Mouse (Mus musculus) kidney, embryonic 14.5 days (tissue): Measurements from ENCODE around the gene Gna15. TPM values are rescaled to one million over a fixed set of nuclear protein-coding genes. Genes with fewer than 3 reads are reported as not detected.

ENCODE experiments used
- ATAC-seq: fragments of 200-750 bp; cut with Nextera tagmentation; 2 replicates; pipeline ENCODE4 v1.8.0; 2017; ENCODE audit warnings: moderate number of reproducible peaks, mild to moderate bottlenecking, moderate TSS enrichment, moderate library complexity; ENCODE audit not compliant: low FRiP score, low TSS enrichment
- H3K27ac ChIP-seq: fragments of 300-500 bp; sonication (generic); 2 replicates; pipeline ENCODE4 v1.5.1; 2014; ENCODE audit warnings: low read depth, mild to moderate bottlenecking, low read length, moderate library complexity, mixed read lengths
- H3K27me3 ChIP-seq: fragments of 300-500 bp; sonication (generic); 2 replicates; pipeline ENCODE4 v1.6.1; 2014; ENCODE audit warnings: mild to moderate bottlenecking, low read length; ENCODE audit not compliant: control insufficient read depth, insufficient read depth
- H3K36me3 ChIP-seq: fragments of 300-500 bp; sonication (generic); 2 replicates; pipeline ENCODE4 v1.6.1; 2014; ENCODE audit warnings: low read length, mixed read lengths; ENCODE audit not compliant: control insufficient read depth, insufficient read depth
- H3K4me1 ChIP-seq: fragments of 300-500 bp; sonication (generic); 2 replicates; pipeline ENCODE4 v1.6.1; 2014; ENCODE audit warnings: low read length, mixed read lengths; ENCODE audit not compliant: control insufficient read depth, insufficient read depth
- H3K4me2 ChIP-seq: fragments of 300-500 bp; sonication (generic); replicated peaks from 2 replicates; pipeline ENCODE4 v1.6.1; 2014; ENCODE audit warnings: low read depth, mild to moderate bottlenecking, low read length
- H3K4me3 ChIP-seq: fragments of 300-500 bp; sonication (generic); 2 replicates; pipeline ENCODE4 v1.5.1; 2014; ENCODE audit warnings: mild to moderate bottlenecking, low read length
- H3K9ac ChIP-seq: fragments of 300-500 bp; sonication (generic); 2 replicates; pipeline ENCODE4 v1.6.1; 2014; ENCODE audit warnings: low read depth, mild to moderate bottlenecking, low read length, moderate library complexity
- H3K9me3 ChIP-seq: fragments of 300-500 bp; sonication (generic); 2 replicates; pipeline ENCODE4 v1.6.1; 2016; ENCODE audit warnings: low read length; ENCODE audit not compliant: control insufficient read depth
- WGBS: fragments of 180-500 bp; shearing (Covaris S2); extraction: QIAGEN DNeasy Blood & Tissue Kit; methylation state at CpG from one replicate; pipeline ENCODE4 v1.1.7; 2014; 5-methylcytosine and 5-hydroxymethylcytosine counted together
- polyA plus RNA-seq: library from polyadenylated mRNA; unstranded; fragments of >200 nt; fragmentation: Nextera tagmentation; extraction: Ambion mirVana; gene quantifications from 2 replicates; pipeline ENCODE4 v1.2.1, GENCODE M21; 2014

Gna15 gene
- polyA plus RNA-seq, 1 experiment from 2014 or later: 0.60 TPM

DNA sequence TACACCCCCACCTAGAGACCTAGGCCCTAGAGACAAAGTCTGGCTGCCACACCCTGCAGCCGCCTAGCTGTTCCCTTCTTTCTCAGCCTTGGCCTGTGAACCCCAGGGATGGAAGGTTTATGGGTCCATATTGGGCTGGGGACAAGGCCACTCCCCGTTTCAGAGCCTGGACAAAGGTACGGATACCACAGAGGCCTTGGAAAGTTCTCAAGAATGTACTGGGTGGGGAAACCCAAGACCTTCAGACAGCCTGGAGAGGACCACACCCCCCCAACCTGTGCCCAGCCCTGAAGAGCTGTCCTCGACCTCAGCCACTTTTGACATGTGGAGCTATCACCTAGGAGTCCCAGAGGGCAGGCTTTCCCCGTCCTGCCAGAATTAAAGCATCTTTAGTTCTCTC, 24.9 kb upstream of the Gna15 start:
- Histone ChIP-seq H3K4me2 (no peak overlapping the region), H3K36me3 (no peaks in the 10 kb centered on the region), H3K27me3 (no peaks in the 10 kb centered on the region), H3K4me1 (peaks cover 5% of the 10 kb centered on the region; the same call in 1 of the 2 replicates), H3K27ac (no peak overlapping the region), H3K4me3 (no peak overlapping the region), H3K9ac (no peak overlapping the region), H3K9me3 (no peaks in the 10 kb centered on the region)
- no peak for ATAC-seq
- WGBS: 67% methylated on average over 5 of the region's 5 CpGs

DNA sequence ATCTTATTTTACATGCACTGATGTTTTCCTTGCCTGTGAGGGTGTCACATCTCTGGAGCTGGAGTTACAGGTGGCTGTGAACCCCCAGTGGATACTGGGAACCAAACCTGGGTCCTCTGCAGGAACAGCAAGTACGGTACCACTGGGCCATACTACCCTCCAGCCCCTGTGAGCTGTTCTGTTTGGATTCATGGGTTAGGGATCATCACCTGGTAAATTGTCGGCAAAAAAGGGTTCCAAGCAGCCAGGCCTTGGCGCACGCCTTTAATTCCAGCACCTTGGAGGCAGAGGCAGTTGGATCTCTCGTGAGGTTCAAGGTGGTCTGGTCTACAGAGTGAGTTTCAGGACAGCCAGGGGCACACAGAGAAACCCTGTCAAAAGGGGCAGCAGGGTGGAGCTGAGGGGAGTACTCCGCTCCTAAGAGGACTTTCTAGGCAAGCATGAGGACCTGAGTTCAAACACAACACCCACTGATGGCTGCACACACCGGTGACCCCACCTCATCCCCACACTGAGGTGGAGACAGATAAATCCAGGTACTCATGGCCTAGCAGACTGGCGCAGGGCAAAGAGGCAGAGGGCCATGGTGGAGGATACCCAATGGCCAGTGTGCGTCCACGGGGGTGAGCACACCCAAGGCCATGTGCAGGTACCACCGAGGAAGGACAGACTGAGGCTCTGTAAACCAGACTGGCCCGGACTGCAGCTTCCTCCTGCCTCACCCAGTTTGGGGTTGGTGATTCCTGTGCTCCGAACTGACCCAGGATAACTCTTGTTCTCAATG, 23.0 kb upstream of the Gna15 start:
- Histone ChIP-seq H3K27me3 (no peaks in the 10 kb centered on the region), H3K36me3 (no peaks in the 10 kb centered on the region; the same call in 1 of the 2 replicates), H3K4me3 (no peak overlapping the region), H3K9me3 (no peaks in the 10 kb centered on the region), H3K9ac (no peak overlapping the region), H3K4me1 (peaks cover 24% of the 10 kb centered on the region), H3K4me2 (no peak overlapping the region), H3K27ac (no peak overlapping the region)
- ATAC-seq: no peak
- 90% methylated on average over 13 of the region's 13 CpGs for WGBS

DNA sequence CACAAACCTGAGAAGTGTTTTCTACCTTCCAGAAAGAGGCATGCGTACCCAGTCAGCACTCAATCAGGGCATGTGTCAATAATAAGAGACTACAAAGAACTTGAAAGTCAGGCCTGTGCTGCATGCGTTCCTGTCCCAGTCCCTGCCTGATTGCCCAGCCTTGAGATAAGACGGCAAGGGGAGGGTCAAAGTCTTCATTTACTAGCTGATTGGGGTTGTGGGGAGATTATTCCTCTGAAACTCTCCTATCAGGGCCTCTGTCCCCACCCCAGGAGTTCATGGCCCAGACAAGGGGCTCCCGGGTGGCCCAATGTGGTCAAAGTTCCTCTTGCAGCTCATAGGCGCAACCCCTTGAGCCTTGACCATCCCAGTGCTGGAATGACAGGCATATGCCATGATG, 22.3 kb upstream of the Gna15 start:
- ATAC-seq: no peak
- no peak overlapping the region for H3K27ac ChIP-seq
- H3K9me3 ChIP-seq: no peaks in the 10 kb centered on the region
- no peaks in the 10 kb centered on the region; the same call in 1 of the 2 replicates for H3K36me3 ChIP-seq
- 0 out of 2 replicates have a peak overlapping the region, but pooled peaks have one; percentile 12 for H3K9ac ChIP-seq
- H3K4me1 ChIP-seq: peaks cover 28% of the 10 kb centered on the region
- no peak overlapping the region for H3K4me2 ChIP-seq
- no peak overlapping the region for H3K4me3 ChIP-seq
- H3K27me3 ChIP-seq: no peaks in the 10 kb centered on the region
- WGBS: 76% methylated on average over 5 of the region's 5 CpGs

DNA sequence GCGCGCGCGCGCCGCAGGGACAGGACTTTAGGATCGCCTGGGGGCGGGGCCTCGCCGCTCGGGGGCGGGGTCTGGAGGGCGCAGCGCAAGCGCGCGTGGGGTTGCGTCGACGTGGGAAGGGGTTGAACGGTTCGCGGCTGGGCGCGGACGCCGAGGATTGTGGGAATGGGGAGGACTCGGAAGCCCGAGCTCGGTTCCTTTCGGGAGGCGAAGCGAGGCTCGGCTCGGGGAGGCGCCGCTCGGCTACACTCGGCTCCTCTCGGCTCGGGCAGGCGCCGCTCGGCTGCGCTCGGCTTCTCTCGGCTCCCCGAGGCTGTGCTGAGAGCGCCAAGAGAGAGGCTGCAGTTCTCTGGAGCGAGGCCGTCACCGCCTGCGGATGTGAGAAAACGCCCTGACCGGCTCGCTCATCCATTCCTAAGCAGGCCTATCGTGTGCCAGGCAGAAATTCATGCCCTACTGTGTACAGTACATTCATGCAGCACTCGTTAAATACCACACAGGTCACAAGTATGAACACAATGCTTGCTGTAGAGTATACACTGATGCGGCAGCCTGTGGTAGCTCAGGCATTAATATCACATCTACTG, 21.2 kb upstream of the Gna15 start, which contains the start of gene Gna11:
Gene Gna11 (minus strand): TSS at position 30 of the 587 bp plus-strand sequence.
- H3K9me3 ChIP-seq: no peaks in the 10 kb centered on the region
- H3K4me1 ChIP-seq: peaks cover 28% of the 10 kb centered on the region
- peak within 1 kb of the TSS; percentile 94 for H3K9ac ChIP-seq
- peak within 1 kb of the TSS; percentile 86 for H3K4me2 ChIP-seq
- H3K4me3 ChIP-seq: peak within 1 kb of the TSS; percentile 98
- WGBS: 2% methylated on average over 37 of the region's 59 CpGs
- H3K36me3 ChIP-seq: no peaks in the 10 kb centered on the region; the same call in 1 of the 2 replicates
- peak; percentile 96 for ATAC-seq
- no peaks in the 10 kb centered on the region for H3K27me3 ChIP-seq
- peak within 1 kb of the TSS; percentile 75; the same call in 1 of the 2 replicates for H3K27ac ChIP-seq

DNA sequence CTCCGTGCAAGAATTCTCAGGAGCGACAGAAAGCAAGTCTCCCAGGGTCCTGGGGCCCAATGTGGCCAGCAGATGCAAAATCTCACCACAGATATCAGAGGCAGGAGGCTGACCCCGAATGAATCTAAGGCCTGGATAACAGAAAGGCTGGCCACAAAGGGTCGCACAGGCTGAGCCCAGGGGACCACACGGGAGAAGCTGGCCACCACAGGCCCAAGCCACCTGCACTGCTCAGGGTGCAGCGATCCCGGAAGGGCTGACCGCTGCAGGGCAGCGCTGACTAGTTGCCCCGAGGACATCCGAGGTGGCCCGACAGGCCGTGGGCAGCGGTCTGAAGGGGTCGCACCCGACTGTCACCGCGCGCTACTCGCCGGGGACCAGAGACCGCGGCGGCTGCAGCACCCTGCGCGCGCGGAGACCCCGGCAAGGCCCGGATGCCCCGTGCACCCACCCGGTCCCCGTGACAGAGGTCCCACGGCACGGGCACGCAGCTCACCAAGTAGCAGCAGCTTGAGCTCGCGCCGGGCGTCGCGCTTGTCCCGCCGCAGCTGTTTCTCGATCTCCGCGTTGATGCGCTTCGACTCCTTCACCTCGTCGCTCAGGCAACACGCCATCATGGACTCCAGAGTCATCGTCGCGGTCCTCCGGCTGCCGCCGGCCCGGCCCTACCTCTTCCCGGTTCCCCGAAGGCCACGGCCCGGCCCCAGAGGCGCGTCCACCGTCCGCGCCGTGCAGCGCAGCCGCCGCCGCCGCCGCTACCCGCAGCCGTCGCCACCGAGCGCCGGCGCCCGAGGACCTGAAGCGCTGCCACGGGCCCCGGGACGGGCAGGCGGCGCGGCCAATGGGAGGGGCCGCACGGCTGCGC, 20.5 kb upstream of the Gna15 start:
- peaks cover 28% of the 10 kb centered on the region for H3K4me1 ChIP-seq
- ATAC-seq: peak; percentile 6; the same call in 1 of the 2 replicates
- no peaks in the 10 kb centered on the region for H3K27me3 ChIP-seq
- WGBS: under 1% methylated on average over 91 of the region's 93 CpGs
- H3K4me3 ChIP-seq: peak overlapping the region; percentile 98
- peak overlapping the region; percentile 94 for H3K9ac ChIP-seq
- H3K4me2 ChIP-seq: peak overlapping the region; percentile 86
- peak overlapping the region; percentile 55; the same call in 1 of the 2 replicates for H3K27ac ChIP-seq
- no peaks in the 10 kb centered on the region for H3K9me3 ChIP-seq
- no peaks in the 10 kb centered on the region; the same call in 1 of the 2 replicates for H3K36me3 ChIP-seq

DNA sequence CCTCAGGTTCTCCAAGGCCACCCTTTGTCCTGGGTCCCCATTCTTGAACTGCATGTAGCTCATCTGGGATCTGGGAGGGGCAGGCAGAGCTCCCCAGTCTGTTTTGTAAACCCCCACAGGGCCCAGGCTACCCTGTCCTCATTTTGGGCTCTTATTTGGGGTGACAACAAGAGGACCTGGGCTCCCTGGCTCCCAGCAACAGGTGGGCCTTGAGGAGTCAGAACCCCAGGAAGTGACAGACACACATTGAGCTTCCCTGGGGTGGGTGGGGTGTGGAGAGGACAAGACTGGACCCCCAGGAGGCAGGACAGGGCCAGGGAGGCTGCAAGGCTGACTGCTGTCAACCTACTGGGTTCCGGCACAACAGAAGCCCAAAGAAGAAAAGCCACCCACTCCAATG, 19.6 kb upstream of the Gna15 start:
- no peaks in the 10 kb centered on the region; the same call in 1 of the 2 replicates for H3K36me3 ChIP-seq
- peak overlapping the region; percentile 94 for H3K9ac ChIP-seq
- WGBS: 50% methylated on average over 1 of the region's 1 CpGs
- peaks cover 28% of the 10 kb centered on the region for H3K4me1 ChIP-seq
- no peak for ATAC-seq
- H3K27me3 ChIP-seq: no peaks in the 10 kb centered on the region
- no peaks in the 10 kb centered on the region for H3K9me3 ChIP-seq
- H3K4me2 ChIP-seq: peak overlapping the region; percentile 86
- peak overlapping the region; percentile 98 for H3K4me3 ChIP-seq
- H3K27ac ChIP-seq: no peak overlapping the region

DNA sequence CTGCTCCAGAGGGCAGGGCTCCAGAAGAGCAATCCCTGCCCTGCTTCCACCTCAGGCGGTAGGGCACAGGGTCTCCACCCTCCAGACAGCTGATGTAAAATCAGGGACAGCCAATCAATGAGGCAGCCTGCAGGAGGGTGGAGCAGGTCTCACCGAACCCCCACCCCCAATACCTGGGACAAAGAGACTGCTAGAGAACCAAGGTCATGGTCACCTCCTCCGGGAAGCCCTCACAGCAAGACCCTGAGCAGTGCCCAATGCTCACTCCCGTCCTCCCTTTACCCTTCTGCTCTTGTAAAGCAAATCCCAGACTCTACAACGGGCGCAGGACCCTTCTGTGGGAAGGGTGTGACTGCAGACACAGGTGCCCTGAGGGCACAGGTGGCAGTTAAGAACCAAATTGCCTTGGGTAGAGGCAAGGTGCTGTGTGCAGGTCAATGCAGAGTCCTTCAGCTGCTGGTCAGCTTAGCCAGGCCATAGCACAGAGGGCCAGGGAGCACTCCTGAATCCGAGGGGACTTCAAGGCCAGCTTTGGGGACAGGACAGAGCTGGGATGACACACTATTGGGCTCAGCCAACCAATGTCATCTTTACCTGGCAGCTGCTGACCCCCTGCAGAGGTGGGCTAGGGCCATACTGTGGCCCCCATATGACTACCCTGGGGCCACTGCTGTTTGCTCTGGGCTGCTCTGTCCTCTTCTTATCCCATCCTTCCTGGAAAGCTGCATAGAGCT, 18.9 kb upstream of the Gna15 start:
- ATAC-seq: no peak
- peak overlapping the region; percentile 98; the same call in 1 of the 2 replicates for H3K4me3 ChIP-seq
- H3K9me3 ChIP-seq: no peaks in the 10 kb centered on the region
- H3K4me2 ChIP-seq: peak overlapping the region; percentile 86
- peaks cover 28% of the 10 kb centered on the region for H3K4me1 ChIP-seq
- 79% methylated on average over 7 of the region's 7 CpGs for WGBS
- H3K9ac ChIP-seq: peak overlapping the region; percentile 94
- no peak overlapping the region for H3K27ac ChIP-seq
- no peaks in the 10 kb centered on the region for H3K27me3 ChIP-seq
- no peaks in the 10 kb centered on the region; the same call in 1 of the 2 replicates for H3K36me3 ChIP-seq

DNA sequence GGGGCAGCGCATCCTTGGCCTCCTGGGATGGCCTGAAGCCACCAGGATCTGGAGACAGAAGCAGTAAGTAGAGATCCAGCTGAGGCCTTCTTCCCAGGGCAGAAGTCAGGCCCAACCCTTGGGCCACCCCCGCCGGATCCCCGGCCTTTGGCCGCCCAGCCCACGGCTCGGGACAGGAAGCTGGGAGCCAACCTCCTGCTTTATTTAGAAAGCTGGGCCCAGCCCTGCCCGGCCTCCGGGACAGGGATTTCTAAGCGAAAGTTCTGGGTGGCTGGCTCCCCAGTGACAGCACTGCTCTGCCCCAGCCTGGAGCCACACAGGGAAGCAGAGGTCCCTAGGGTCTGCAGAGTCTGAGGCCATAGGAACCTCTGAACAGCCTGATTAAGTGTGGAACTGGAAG, 17.8 kb upstream of the Gna15 start:
- Histone ChIP-seq H3K4me1 (peaks cover 28% of the 10 kb centered on the region), H3K27me3 (no peaks in the 10 kb centered on the region), H3K4me2 (peak overlapping the region; percentile 15), H3K4me3 (no peak overlapping the region), H3K9ac (peak overlapping the region; percentile 25; the same call in 1 of the 2 replicates), H3K36me3 (peaks cover 2% of the 10 kb centered on the region; the same call in 1 of the 2 replicates), H3K9me3 (no peaks in the 10 kb centered on the region), H3K27ac (no peak overlapping the region)
- WGBS: 67% methylated on average over 10 of the region's 10 CpGs
- no peak for ATAC-seq
